Mouse (Mus musculus): Measurements from ENCODE around the gene Zfp704. TPM values are rescaled to one million over a fixed set of nuclear protein-coding genes. Genes with fewer than 3 reads are reported as not detected.
"Not testable (repeated sequence)": the region's sequence is repeated elsewhere in the genome, so short reads cannot be mapped to it uniquely, and the experiment has no call there.

Zfp704 gene
- total RNA-seq, 2 experiments from 2014 or later, result 4.4 to 7.0 TPM

DNA sequence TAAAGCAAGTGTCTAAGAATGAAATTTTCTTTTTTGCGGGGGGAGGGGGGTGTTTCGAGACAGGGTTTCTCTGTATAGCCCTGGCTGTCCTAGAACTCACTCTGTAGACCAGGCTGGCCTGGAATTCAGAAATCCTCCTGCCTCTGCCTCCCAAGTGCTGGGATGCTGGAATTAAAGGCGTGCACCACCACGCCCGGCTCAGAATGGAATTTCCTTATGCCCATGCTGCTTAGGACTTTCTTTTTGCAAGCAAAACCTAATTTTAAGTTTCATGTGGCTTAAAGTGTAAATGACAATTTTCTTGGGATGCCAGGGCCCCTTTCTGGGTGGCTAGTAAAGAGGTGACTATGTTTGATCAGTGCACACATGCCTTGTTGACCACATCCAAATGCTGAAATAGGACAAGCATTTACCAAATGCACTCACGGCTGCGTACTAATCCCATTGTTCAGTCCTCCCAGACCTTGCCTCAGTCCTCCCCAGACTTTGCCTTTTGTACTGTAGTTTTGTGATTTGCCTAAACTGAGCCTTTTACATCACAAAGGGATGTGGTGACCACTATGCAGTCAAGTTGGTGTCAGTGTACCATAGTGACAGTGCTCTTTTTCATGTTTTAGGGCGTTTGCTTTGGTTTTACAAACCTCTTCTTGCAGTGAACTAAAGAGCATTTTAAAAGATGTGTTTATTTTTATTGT, 18.3 kb downstream of the Zfp704 start:
- no peak for DNase-seq
- no peak for TF ChIP-seq CTCF (IDR thresholded peaks at IDR 0.05)
- Histone ChIP-seq H3K27ac (no peak overlapping the region), H3K4me3 (no peak overlapping the region)
- intact Hi-C loops (cut with DNase I), result loop anchor here (5.0 kb wide), 1 partner anchor 189 kb away; no protein-coding TSS in a partner anchor

DNA sequence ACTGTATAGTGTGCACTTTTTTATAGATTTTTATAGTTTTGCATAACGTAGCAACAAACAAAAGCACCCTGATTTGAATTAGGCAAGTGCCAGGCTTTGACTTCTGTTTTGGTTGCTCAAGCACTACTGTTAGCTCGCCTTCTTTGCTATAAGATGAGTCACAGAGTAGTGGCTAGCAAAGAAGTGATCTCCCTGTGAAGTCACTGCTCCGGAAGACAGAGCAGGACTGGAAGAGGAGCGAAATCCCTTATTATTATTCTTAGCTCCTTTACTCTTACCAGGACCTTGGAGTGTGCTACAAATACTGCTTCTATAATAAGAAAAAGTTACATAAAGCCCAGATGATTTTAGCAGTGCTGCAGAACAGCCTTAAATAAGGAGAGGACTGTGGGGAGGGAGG, 21.2 kb downstream of the Zfp704 start:
- intact Hi-C loops (cut with DNase I), result no loop called here
- no peak for DNase-seq
- Histone ChIP-seq H3K4me3 (no peak overlapping the region), H3K27ac (no peak overlapping the region; the same call in 1 of the 2 replicates)
- TF ChIP-seq CTCF (IDR thresholded peaks at IDR 0.05), result no peak

DNA sequence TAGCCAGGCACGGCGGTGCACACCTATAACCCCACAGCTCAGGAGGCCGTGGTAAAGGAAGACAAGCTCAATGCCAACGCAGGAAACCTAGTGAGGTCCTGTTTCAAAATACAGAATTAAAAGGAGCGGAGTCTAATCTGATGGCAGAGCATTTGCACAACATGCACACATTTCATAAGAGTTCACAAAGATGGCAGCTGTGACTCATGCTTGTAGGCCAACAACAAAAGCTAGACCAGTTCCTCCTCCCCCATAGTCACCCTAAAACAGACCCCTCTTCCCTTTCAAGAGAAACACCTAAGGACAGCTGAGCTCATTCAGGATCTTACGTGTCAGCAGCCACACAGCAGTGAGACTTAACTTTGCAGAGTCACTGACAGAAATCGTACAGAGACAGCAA, 22.6 kb downstream of the Zfp704 start:
- DNase-seq, result no peak
- no peak for TF ChIP-seq CTCF (IDR thresholded peaks at IDR 0.05)
- no peak overlapping the region for H3K27ac ChIP-seq
- H3K4me3 ChIP-seq, result no peak overlapping the region
- intact Hi-C loops (cut with DNase I), result no loop called here

DNA sequence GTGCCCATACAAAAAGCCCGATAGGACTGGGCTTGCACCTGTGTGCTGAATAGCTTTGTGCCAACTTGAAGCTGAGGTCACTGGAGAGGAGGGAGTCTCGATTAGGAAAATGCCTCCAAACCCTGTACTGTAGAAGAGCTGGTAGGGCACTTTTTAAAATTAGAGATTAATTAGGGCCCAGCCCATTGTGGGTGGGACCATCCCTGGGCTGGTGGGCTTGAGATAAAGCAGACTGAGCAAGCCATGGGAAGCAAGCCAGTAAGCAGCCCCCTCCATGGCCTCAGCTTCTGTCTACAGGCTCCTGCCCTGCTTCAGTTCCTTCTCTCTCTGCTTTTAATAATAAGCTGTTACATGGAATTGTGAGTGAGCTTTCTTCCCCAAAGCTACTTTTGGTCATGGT, 26.4 kb downstream of the Zfp704 start:
- no peak for TF ChIP-seq CTCF (IDR thresholded peaks at IDR 0.05)
- no peak overlapping the region for H3K4me3 ChIP-seq
- no peak for DNase-seq
- intact Hi-C loops (cut with DNase I), result no loop called here
- no peak overlapping the region for H3K27ac ChIP-seq

DNA sequence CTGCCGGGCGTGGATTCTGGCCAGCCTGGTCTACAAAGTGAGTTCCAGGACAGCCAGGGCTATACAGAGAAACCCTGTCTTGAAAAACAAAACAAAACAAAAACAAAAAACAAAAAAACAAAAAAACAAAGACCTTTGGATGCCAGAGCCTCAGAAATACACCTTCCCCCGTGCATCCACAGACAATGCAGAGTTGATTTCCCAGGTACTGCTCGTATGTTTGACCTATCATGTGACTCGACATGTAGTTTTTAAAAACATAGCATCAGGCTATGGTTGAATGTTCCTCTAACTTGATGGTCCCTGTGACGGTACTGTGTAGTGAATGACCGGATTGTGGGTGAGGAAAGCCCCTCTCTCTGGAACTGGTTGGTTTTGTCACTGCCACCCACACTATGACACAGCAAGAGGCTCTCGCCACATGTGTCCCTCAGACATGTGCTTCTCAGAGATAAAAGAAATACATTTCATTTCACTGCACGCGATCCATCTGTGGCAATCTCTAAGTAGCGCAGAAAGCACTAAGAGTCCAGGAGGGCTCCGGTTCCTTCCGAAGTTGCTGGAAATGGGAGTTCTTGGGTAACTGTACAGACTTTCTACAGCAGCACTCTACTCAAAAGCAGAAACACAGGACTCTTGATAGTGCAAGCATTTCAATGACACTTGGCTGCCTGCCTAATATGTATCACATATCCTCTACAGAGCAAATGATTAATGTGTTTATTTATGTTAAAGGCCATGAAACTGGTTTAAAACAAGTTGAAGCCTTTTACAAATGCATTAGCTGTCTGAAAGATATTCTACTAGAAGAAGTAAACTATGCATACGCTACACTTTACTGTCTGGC, 28.7 kb downstream of the Zfp704 start:
- intact Hi-C loops (cut with DNase I), result no loop called here

DNA sequence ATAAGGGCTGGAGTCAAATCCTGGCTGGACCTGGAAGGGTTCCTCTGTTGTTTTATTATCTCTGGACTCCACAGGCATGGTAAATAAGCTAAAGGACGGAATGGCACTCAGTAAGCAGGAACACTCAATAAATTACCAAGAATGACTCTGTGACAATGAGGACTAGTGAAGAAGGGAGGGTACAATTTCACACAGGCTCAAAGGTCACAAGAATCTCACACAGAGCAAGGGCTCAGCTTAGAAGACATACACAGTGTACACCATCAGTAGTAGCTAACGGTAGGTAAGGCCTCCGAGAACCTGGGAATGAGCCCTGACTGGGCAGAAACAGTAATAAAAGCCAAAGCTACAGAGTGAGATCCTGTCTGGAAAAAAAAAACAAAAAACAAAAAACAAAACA, 29.8 kb downstream of the Zfp704 start:
- H3K4me3 ChIP-seq, result no peak overlapping the region
- no peak for TF ChIP-seq CTCF (IDR thresholded peaks at IDR 0.05)
- intact Hi-C loops (cut with DNase I), result no loop called here
- DNase-seq, result no peak
- H3K27ac ChIP-seq, result no peak overlapping the region

More for the DNA sequence above, 28.7 kb downstream of the Zfp704 start:
- DNase-seq, result no peak
- no peak for TF ChIP-seq CTCF (IDR thresholded peaks at IDR 0.05)
- no peak overlapping the region for H3K4me3 ChIP-seq
- no peak overlapping the region for H3K27ac ChIP-seq

DNA sequence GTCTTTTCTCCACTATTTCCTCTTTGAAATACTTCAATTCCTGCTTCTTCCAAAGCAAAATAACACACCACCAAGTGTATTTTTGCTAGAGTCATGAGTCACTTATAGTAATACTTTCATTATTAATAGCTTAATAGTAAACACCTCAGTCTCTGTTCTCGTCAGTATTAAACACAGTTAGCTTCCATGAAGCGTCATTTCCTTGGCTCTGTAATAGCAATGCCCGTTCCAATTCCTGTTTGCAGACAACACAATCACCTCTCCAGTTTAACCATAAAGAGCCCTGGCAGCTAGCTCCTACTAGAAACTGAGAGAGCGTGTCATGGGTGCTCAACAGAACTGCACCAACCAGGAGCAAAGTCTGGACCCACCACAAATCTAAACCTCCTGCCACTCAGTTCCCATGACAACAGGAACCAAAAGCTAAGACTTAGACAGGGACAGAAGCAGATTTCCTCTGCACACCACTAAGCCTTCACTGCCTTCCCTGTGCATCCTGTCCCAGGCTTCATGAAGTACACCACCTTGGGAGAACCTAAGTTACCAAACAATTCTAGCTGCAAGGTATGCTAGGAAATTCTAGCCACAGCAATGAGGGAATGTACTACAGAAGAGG, 30.7 kb downstream of the Zfp704 start:
- DNase-seq, result no peak
- Histone ChIP-seq H3K27ac (no peak overlapping the region), H3K4me3 (no peak overlapping the region)
- no peak for TF ChIP-seq CTCF (IDR thresholded peaks at IDR 0.05)
- intact Hi-C loops (cut with DNase I), result no loop called here

DNA sequence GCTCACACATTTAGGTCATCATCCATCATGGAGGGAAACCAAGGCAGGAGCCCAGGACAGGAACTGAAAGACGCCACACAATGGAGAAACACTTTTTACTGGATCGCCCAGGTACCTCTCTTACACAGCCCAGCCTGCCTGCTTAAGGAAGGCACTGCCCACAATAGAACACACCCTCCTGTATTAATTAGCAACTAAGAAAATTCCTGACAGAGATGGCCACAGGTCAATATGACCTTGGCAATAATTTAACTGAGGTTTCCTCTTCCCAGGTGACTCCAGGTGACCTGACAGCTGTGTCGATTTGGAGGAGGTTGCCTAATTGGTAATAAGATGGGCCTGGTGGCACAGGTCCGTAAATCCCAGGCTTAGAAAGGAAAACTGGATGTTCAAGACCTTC, 33.0 kb downstream of the Zfp704 start:
- DNase-seq, result no peak
- intact Hi-C loops (cut with DNase I), result no loop called here
- Histone ChIP-seq H3K4me3 (no peak overlapping the region), H3K27ac (no peak overlapping the region)
- no peak for TF ChIP-seq CTCF (IDR thresholded peaks at IDR 0.05)

DNA sequence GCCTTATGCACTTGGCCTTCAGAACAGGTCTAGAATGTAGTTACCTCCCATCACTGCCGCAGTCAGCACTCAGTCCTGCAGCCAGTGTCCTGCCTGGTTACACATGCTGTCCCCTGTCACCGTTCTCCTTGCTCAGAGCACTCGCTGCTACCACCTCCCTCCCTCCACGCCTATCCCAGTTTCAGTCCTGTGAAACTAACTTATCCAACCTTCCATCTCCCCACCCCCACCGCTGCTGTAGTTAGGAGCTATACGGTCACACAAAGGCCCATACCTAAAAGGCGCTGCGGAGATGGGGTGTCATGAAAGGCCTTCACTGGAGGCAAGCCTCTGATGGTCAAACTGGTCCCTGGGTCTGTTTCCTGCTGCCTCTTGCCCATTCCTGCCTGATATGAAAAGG, 35.6 kb downstream of the Zfp704 start:
- Histone ChIP-seq H3K27ac (no peak overlapping the region), H3K4me3 (no peak overlapping the region)
- no peak for DNase-seq
- no peak for TF ChIP-seq CTCF (IDR thresholded peaks at IDR 0.05)
- intact Hi-C loops (cut with DNase I), result no loop called here

DNA sequence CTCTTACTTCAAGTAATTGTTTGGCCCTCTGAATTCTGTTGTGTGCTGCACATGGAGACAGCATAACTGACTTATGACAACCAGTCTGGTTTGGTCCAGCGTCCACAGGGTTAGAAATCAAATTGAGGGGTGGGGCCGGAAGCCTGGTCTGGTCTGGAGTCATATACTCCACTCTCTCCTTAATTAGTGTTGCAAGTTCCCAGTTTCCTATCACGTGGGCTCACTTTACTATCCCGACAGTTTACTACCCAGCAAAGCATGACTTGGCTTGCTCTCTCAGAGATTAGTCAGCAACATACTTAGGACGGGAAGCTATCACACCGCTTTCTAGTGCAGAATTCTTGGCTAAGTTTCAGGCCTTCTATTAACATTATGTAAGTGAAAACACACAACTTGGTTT, 36.3 kb downstream of the Zfp704 start:
- no peak overlapping the region; the same call in 1 of the 2 replicates for H3K4me3 ChIP-seq
- no peak for TF ChIP-seq CTCF (IDR thresholded peaks at IDR 0.05)
- DNase-seq, result peak; percentile 29
- intact Hi-C loops (cut with DNase I), result no loop called here
- no peak overlapping the region for H3K27ac ChIP-seq

DNA sequence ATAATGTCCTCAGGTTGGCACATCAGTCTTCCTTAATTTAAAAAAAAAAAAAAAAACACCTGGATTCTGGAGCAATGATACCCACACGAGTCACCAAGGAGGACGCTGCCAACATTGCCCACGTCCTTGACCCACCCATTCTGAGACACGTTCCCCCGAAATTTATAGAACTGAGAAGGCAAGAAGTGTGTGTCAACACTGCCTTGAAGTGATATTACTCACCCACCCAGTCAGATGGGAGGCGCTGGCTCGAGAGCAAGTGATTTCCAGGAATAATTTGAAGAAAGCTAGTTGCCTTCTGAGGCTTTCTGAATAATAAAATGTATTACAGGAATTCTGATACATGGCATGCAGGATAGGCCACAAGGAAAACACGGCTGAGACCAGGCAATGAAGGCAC, 37.6 kb downstream of the Zfp704 start:
- no peak for TF ChIP-seq CTCF (IDR thresholded peaks at IDR 0.05)
- intact Hi-C loops (cut with DNase I), result no loop called here

DNA sequence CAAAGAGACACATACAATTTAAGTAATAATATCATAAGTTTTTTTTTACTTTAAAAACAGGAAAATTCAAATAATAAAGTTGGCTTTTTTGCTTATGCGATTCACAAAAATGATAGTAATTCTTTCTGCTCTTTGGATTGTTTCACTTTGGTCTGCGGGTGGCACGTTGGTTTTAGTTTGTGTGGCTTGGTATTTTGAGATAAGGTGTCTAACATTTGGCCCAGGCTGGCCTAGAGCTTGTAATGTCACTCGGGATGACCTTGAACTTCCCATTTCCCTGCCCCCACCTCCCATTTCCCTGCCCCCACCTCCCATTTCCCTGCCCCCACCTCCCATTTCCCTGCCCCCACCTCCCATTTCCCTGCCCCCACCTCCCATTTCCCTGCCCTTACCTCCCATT, 39.1 kb downstream of the Zfp704 start:
- no peak overlapping the region for H3K4me3 ChIP-seq
- DNase-seq, result no peak
- TF ChIP-seq CTCF (IDR thresholded peaks at IDR 0.05), result no peak
- intact Hi-C loops (cut with DNase I), result no loop called here
- H3K27ac ChIP-seq, result no peak overlapping the region

More for the DNA sequence above, 37.6 kb downstream of the Zfp704 start:
- DNase-seq, result no peak
- Histone ChIP-seq H3K4me3 (no peak overlapping the region), H3K27ac (no peak overlapping the region)

DNA sequence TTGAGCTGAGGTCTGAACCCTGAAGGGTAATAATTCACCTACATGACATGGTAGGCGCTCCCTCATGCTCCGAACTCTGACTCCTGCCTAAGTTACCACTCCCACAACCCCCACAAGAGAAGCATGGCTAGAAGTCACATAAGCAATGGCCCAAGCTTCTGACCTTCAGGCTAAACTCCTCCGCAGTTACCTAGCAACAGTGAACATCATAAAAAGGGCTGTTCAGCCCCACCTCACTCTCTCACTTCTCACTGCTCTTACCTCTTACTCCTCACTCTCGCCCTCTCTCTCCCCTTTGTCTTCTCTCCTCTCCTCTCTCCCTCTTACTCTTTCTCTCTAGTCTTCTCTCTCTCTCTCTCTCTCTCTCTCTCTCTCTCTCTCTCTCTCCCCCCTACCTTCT, 40.2 kb downstream of the Zfp704 start:
- H3K4me3 ChIP-seq; DNase-seq; H3K27ac ChIP-seq; intact Hi-C loops (cut with DNase I): not testable (repeated sequence)
